Mouse (Mus musculus): ENCODE measurements around the gene Snrpb2. TPM values are rescaled to one million over a fixed set of nuclear protein-coding genes. Genes with fewer than 3 reads are reported as not detected.
A peak's percentile ranks its signal among the peaks of the same experiment; 100 is the strongest.

The Snrpb2 gene
- polyA plus RNA-seq, 1 experiment from 2014 or later: 165 TPM

DNA sequence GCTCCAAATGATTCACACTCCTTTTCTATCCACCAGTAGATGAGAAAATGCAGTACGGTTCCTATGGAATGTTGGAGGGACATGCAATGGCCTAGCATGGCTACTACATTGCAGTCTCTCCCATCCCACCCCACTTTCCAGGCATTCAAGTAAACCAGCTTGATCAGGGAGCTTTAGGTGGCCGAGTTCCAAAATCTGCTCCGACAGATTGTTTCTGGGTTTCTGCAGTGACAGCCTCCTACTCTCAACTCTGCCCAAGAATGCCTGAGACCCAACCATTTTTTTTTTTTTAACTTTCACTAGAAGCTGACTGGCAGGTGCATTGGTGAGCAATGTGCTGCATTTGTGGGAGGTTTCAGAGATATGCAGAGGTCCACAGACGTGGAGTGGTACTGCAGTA, 51.9 kb downstream of the Snrpb2 start:
- Histone ChIP-seq H3K27me3 (ENCODE audit: control insufficient read depth, insufficient read depth, low read length) (no peaks in the 10 kb centered on the region), H3K4me3 (ENCODE audit: low read depth, low read length) (no peak overlapping the region), H3K4me2 (ENCODE audit: low read depth, low read length) (no peak overlapping the region), H3K36me3 (replicated peaks; ENCODE audit: control insufficient read depth, insufficient read depth, low read depth, low read length) (no peaks in the 10 kb centered on the region), H3K9ac (replicated peaks; ENCODE audit: low read length) (no peak overlapping the region), H3K27ac (replicated peaks; ENCODE audit: low read depth, low read length) (no peak overlapping the region), H3K4me1 (ENCODE audit: control insufficient read depth, insufficient read depth, low read length) (no peaks in the 10 kb centered on the region), H3K9me3 (replicated peaks; ENCODE audit: control insufficient read depth, low read length) (no peaks in the 10 kb centered on the region)
- no peak for DNase-seq (ENCODE audit: low spot score)
- 83% methylated on average over 4 of the region's 4 CpGs for WGBS
- no peak for ATAC-seq (replicated peaks; ENCODE audit: insufficient number of reproducible peaks, low FRiP score, low TSS enrichment, low read depth)

DNA sequence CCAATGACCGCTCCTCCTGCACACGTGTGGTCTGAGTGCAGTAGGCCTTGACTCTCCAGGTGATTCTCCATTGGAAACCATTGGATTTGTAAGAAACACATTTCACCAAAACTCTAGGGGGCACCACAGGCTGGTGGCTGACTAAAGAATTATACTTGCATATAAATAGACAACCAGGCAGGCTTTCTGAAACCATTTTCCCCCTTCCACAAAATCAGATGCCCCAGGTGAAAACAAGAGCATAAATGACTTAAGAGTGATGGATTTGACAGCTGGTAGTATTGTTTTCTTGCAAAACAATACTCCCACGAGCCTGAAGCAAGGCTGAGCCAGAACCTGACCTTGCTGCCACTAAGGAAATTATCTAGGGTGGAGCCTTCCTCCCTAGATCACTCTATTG, 54.6 kb downstream of the Snrpb2 start:
- Histone ChIP-seq H3K4me3 (ENCODE audit: low read depth, low read length) (no peak overlapping the region), H3K9me3 (replicated peaks; ENCODE audit: control insufficient read depth, low read length) (no peaks in the 10 kb centered on the region), H3K9ac (replicated peaks; ENCODE audit: low read length) (no peak overlapping the region), H3K27me3 (ENCODE audit: control insufficient read depth, insufficient read depth, low read length) (no peaks in the 10 kb centered on the region), H3K4me1 (ENCODE audit: control insufficient read depth, insufficient read depth, low read length) (no peaks in the 10 kb centered on the region), H3K36me3 (replicated peaks; ENCODE audit: control insufficient read depth, insufficient read depth, low read depth, low read length) (no peaks in the 10 kb centered on the region), H3K27ac (replicated peaks; ENCODE audit: low read depth, low read length) (no peak overlapping the region), H3K4me2 (ENCODE audit: low read depth, low read length) (no peak overlapping the region)
- WGBS: 72% methylated on average over 3 of the region's 3 CpGs
- ATAC-seq (replicated peaks; ENCODE audit: insufficient number of reproducible peaks, low FRiP score, low TSS enrichment, low read depth) (no peak), DNase-seq (ENCODE audit: low spot score) (peak; percentile 9)

DNA sequence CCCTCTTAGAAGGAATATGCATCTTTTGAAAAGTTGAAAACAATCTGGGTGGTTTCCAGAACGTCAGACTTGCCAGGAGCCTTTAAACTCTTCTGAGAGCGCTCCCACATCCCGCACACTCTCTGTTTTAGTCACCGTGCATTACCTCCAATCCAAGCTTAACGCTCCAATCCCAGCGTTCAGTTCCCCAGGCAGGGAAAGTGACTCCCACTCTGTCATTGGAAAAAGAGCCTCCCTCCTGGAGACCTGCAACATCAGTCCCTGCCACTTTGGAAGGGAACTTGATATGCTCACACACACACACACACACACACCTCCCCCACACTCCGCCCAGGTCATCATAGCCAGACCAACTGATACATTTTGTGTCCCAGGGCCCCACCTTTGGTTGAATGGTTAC, 55.4 kb downstream of the Snrpb2 start:
- 79% methylated on average over 7 of the region's 7 CpGs for WGBS
- Histone ChIP-seq H3K27ac (replicated peaks; ENCODE audit: low read depth, low read length) (no peak overlapping the region), H3K9ac (replicated peaks; ENCODE audit: low read length) (no peak overlapping the region), H3K4me3 (ENCODE audit: low read depth, low read length) (no peak overlapping the region), H3K4me1 (ENCODE audit: control insufficient read depth, insufficient read depth, low read length) (no peaks in the 10 kb centered on the region), H3K4me2 (ENCODE audit: low read depth, low read length) (no peak overlapping the region), H3K27me3 (ENCODE audit: control insufficient read depth, insufficient read depth, low read length) (no peaks in the 10 kb centered on the region), H3K36me3 (replicated peaks; ENCODE audit: control insufficient read depth, insufficient read depth, low read depth, low read length) (no peaks in the 10 kb centered on the region), H3K9me3 (replicated peaks; ENCODE audit: control insufficient read depth, low read length) (no peaks in the 10 kb centered on the region)
- ATAC-seq (replicated peaks; ENCODE audit: insufficient number of reproducible peaks, low FRiP score, low TSS enrichment, low read depth) (no peak), DNase-seq (ENCODE audit: low spot score) (no peak)

Other genes starting within 250 kb of the Snrpb2 start
- 8.8 and 10.4 TPM in 2 replicates for gene Kif16b, start 161.5 kb upstream of the Snrpb2 start, polyA plus RNA-seq (2014; fragmentation: Nextera tagmentation; extraction: Ambion mirVana)
- 6.7 and 9.2 TPM in 2 replicates for gene Otor, start 15.4 kb downstream of the Snrpb2 start, polyA plus RNA-seq (2014; fragmentation: Nextera tagmentation; extraction: Ambion mirVana)

All from embryonic facial prominence, embryonic 11.5 days (tissue).